Mouse (Mus musculus) thymus, postnatal 10 days (tissue): ENCODE data around the gene Flt1.

Experiments used
- DNase-seq, 2 experiments: peaks; one replicate each; pipeline ENCODE4 v3.0.0; 2021; ENCODE audit warnings: low spot score in 2 of 2

Gene Flt1

DNA sequence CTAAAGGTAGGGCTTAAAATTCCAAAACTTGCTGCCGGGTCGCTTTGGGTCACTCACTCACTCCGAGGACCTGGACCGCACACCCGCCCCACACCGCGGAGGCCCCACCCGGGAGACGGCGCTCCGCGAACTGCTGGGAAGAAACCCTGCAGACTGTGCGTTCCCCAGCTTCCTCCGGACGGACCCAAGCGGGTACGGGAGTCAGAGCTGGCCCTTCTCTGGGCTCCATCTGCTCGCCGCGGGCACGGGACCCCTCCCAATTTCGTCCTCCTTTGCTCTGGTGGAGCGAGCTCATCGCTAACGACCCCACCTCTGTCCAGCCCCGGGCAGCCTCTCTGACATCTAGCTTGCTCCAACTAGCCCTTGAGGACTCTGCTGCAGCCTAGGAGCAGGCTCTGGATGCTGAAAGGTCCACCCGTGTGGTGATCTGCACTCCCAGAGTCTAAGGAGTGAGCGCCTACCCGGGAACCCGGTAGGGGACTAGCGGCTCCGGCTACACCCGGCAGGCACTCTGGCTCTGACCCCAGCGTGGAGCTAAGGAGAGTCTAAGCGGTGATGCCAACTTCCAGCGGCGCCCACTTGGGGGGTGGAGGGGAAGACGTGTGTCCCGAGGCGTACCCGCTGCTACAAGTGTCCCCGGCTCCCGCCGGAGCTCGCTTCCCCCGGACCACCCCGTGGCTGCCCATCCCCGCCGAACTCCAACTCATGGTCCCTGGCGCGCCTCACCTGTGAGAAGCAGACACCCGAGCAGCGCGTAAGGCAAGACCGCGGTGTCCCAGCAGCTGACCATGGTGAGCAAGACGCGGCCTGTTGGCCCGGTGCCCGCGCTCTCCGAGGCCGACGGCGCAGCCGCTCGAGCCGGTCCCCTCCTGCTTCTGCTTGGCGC is 623 bp downstream of the Flt1 start:
- no peak for DNase-seq

DNA sequence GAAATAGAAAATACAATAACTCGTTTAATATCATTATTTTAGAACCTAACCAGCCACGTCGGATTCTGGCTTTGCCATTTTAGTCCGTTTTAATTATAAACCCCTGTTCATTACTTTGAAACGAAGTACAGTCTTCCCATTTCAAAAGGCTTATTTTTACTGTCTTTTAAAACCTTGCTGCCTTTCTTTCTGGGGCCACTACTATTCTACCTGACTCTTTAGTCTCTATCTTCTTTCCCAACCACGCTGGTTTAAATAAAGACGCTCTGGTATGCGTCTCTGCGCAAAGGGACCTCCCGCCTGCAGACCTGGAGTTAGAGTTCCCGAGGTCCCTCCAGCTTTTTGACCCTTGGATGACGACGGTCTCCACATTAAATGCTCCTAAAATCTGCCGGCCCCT is 1.4 kb downstream of the Flt1 start:
- DNase-seq = no peak

DNA sequence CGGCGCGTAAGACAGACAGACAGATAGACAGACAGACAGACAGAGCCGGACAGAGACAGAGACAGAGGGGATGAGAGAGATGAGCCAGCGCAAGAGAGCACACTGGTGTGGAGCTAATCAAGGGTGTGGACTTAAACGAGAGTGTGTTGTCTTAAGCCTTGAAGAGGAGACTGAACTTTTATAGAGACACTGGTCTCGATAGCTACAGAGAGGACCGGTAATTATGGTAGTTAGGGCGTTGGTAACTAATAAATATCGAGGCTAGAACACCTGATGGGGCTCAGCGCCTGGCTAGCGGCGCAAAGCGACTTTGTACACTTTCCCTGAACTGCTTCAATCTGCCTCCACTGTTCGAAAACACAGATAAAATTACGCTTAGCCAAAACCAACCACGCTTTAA is 2.0 kb downstream of the Flt1 start:
- DNase-seq = no peak

- no peak for DNase-seq
Observed at GRCm38 (mm10) chr5:147721438-147721837, 4.4 kb downstream of the Flt1 start.

DNA sequence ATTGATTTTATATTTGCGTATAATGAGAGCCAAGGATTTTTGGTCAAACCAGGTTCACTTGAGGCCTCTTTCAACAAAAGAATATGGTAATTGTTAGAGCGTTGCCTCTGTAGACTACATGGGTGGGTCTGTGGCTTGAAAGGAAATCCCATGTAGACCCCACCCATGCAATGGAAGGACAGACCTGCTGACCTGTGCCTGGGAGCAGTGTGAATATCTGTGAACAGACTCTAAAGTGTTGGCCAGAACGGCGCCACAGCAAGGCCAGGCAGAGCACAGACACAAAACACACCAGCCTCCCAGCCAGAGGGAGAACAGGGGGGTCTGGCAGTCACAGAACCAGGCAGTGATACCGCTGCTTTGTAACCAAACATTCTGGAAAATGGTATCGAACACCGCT is 7.5 kb downstream of the Flt1 start:
- no peak for DNase-seq

GRCm38 (mm10) chr5:147716697-147717217 is 9.1 kb downstream of the Flt1 start:
- DNase-seq = no peak

- no peak for DNase-seq
Observed at GRCm38 (mm10) chr5:147716276-147716675, 9.5 kb downstream of the Flt1 start.

DNA sequence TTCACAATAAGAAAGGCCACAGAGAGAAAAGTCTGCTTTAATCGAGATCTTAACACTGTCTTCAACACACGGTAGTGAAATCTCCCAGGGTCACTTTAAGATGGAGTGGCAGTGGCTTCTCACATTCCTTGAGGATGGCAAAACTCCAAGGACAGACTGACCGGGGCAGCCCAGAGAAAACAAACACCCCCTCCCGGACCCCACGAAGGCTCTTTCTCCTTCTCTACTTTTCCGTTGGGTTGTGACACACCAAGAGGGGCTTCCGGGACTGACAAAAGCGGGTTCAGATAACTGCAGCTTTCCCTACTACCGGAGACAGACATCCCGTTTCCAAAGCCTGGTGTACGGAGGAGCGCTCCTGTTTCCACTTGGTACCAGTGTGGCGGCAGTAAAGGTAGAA is 10.4 kb downstream of the Flt1 start:
- DNase-seq = no peak

GRCm38 (mm10) chr5:147708500-147708899 is 17.3 kb downstream of the Flt1 start:
- no peak for DNase-seq

DNA sequence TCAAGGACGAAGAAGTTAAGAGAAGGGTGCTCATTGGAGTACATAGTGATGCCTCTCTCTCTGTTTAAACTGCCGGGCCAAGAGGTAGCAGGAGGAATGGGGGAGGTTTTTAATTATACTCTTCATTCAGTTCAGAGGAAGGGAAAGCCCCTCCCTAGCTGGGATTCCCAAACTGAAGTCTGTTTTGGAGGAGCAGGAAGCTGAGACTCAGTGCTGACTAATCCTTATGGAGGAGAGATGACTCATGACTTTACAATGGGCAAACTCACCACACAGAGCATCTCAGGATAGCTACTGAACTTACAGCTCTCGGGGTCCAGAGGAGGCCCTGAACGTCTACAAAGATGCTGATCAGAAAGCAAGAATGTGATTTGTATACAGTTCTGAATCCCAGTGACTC is 18.3 kb downstream of the Flt1 start:
- no peak for DNase-seq

DNA sequence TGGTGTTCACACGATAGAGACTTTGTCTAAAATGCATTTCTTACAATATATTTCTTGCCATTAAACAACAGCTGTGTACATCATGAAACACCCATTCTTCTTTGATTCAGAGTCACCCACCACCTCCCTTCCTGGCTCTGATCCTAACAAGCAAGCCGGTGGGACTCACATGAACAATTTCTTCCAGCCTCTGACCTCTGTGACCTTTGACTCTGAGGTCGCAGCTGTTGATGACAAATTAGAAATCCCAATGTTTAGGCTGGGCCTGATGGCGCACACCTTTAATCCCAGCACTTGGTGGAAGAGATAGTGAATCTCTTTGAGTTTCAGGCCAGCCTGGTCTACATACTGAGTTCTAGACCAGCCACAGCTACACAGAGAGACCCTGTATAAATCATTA is 20.9 kb downstream of the Flt1 start:
- no peak for DNase-seq

DNA sequence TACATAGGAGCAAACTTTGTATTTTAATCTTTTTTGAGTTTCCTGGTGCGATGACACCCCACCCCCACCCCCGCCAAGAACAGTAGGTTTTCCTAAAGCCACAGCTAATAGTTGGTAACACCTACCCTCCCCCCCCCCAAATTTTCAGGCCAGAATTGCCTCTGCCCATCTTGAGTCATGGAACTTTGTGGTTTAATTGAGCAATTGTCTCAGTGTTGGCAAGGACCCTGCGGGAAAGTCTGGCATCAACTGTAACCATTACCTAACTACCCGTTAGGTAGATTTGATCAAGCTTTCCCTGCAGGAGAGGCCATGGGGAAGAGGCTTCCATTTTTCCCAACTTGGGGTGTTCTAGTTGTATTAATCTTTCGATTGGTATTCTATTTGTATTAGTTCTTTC is 23.4 kb downstream of the Flt1 start:
- no peak for DNase-seq

- no peak for DNase-seq
Observed at GRCm38 (mm10) chr5:147701024-147701423, 24.8 kb downstream of the Flt1 start.

- no peak for DNase-seq
Observed at GRCm38 (mm10) chr5:147698044-147698443, 27.8 kb downstream of the Flt1 start.

DNA sequence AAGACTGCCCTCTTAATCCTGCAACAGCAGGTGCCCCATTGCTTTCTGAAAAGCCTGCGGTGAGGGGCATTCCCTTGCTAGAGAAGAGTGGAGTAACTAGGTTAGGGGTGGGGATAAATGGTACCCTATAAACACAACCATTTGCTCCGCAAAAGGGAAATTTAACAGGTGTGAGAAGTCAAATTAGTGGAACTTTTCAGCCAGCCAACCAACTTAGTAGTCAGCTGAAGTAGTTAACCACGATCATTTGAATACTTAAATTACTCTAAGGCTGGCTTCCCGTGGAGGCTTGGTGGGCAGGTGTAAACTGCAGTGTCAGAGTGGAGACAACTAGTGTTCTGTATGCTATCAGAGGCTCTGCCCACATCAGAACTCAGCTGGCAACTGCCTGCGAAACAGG is 28.6 kb downstream of the Flt1 start:
- no peak for DNase-seq

DNA sequence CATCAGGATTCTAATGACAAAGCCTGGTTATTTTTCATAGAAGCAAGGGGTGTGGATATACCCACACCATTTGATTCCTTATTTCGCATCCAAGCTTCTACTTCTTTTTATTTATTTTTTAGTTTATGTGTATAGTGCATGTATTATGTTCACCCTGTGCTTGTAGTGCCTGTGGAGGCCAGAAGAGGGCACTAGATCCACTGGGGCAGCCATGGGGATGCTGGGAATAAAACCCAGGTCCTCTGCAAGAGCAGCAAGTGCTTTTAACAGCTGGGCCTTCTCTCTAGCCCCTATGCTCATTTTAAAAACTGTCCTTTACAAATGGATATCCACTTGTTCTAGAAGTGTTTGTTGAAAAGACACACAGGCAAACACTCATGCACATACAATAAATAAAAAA is 33.2 kb downstream of the Flt1 start:
- DNase-seq = no peak

GRCm38 (mm10) chr5:147683707-147684323 is 42.0 kb downstream of the Flt1 start:
- no peak for DNase-seq

DNA sequence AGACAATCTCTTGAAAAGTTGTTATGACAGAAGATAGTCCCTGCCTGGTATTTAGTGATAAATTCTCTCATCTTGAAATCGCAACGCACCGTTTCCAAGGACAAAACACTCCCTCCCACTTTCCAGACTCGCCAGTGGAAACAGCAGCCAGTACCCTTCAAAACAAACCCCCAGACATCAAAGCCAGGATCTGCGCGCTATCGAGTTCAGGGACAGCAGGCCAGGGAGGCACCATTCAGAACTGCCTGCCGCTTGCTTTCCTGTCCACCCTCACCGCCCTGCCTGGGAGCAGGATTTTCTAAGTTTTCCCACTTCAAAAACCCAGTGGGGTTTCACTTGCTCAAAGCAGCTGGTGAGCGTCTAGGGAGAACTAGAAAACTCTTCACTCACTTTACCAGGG is 44.6 kb downstream of the Flt1 start:
- no peak for DNase-seq

DNA sequence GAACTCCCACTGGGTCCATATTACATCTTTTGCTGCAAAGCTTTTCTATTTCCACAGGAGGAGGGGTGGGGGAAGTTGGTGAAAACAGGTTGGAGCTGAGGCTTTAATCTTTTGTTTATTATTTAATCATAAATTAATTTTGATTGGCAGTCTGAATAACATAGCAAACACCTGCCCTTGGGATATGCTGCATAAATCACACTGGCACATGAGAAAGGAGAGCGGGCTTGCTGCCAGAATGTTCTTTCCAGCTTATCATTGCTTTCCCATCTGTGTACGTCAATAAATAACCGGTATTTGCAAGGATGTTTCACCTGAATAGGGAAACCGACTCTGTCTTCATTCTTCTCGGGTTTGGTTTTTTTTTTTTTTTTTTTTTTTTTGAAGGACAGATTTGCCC is 45.1 kb downstream of the Flt1 start:
- DNase-seq = no peak

DNA sequence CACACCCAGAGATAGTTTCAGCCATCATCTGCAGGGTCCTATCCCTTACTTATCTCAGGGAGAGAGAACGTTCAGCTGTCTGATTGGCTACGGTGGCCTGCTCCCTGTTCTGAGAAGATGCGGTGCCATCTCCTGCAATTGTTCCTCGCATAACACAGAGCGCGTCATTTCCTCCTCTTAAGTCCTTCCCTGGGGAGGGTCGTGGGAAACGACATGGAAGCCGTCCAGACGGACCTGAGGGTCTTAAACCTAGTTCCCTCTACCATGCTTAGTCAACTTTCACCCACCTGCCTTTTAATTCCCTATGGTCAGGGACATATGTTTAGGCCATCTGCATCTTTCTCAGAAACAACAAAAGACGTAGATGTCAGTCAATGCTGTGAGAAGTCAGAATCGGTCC is 46.5 kb downstream of the Flt1 start:
- no peak for DNase-seq

- no peak for DNase-seq
Observed at GRCm38 (mm10) chr5:147675791-147676190, 50.0 kb downstream of the Flt1 start.

DNA sequence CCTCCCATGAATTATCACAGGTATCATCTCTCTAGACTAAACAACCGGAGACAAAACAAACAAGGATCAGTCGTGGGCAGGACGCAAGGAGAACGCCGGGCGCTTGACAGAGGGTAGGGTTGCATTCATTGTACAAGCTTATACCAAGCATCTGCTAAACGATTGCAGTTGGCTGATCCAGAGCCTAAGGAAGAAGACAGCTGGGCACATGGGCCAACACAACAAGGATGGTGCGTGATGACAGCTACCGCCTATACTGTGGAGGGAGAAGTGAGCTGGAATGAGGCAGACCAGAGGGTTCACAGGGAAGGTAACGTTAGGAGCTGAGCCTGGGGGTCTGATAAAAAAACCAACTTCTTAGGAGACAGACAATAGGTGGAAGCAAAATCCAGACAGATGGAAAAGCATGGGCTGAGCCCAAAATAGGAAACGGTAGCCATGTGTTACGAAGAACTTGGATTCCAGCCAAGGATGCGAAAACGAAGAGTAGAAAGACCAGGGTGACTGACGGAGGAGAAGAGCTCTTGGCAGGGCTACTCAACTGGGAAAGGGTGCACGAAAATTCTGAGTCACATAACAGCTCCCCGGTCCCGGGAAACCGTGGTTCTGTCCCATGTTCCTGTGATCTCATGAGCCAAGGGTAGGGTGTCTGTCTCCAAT is 53.9 kb downstream of the Flt1 start:
- no peak for DNase-seq
